Mouse (Mus musculus): ENCODE measurements at regions not wholly inside any gene's neighbourhood (a gene's known extent, or its start where the extent isn't known, plus 50 kb on each side); places are given as distances from the start of the nearest gene placed in this dataset.

GRCm38 (mm10) chr11:45491021-45491967 lies 360.6 kb upstream of the Clint1 start:
- intact Hi-C loops (cut with DNase I): no loop called here
- peak in 1 of 2 experiments; percentile 19 for DNase-seq (ENCODE audit: low spot score in 2 of 2)

DNA sequence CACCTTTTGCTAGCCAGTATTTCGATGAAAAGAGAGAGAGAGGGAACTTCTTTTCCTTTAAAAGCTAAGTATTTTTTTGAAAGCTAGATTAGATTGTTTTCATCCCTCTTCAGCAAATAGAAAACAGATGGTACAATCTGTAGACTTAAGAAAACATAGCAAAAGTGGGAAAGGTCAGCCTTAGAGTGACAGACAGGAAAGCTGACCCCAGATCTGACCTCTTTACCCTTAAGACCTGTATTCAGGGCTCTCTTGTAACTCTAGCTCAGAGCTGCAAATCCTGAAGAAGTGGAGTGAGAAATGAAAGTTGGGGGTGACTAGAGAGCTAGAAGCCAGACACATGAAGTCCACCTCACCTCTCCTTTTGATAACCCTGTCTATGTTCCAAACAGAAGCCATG lies 356.6 kb upstream of the Clint1 start:
- DNase-seq (ENCODE audit: low spot score in 2 of 2): no peak

DNA sequence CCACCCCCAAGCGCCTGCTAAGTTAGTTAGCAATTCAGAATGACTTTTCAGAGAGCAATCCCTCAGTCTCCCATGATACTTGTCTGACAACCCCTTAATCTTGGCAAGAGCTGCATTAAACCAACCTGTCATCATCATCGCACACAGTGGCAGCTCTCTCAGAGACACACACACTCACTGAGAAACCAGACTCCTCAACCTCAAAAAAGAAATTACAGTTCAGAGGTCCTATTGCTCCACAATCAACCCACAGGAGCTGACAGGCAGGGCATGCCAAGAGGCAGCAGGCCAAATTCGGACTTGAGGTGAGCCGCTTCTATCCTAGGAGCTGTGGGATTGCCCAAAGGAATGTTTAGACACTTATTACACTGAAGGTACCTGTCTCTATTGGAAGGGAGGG lies 343.3 kb upstream of the Clint1 start:
- no peak for DNase-seq (ENCODE audit: low spot score in 2 of 2)

More for the DNA sequence above, 356.6 kb upstream of the Clint1 start:
- intact Hi-C loops (cut with DNase I): no loop called here

GRCm38 (mm10) chr11:45509278-45509677 lies 342.6 kb upstream of the Clint1 start:
- intact Hi-C loops (cut with DNase I): no loop called here
- DNase-seq (ENCODE audit: low spot score in 2 of 2): no peak

More for the DNA sequence above, 343.3 kb upstream of the Clint1 start:
- intact Hi-C loops (cut with DNase I): no loop called here

GRCm38 (mm10) chr11:45514415-45515271 lies 337.2 kb upstream of the Clint1 start:
- DNase-seq (ENCODE audit: low spot score in 2 of 2): no peak
- intact Hi-C loops (cut with DNase I): no loop called here

- intact Hi-C loops (cut with DNase I): no loop called here
Measured at GRCm38 (mm10) chr11:45524720-45525119, 327.1 kb upstream of the Clint1 start.

DNA sequence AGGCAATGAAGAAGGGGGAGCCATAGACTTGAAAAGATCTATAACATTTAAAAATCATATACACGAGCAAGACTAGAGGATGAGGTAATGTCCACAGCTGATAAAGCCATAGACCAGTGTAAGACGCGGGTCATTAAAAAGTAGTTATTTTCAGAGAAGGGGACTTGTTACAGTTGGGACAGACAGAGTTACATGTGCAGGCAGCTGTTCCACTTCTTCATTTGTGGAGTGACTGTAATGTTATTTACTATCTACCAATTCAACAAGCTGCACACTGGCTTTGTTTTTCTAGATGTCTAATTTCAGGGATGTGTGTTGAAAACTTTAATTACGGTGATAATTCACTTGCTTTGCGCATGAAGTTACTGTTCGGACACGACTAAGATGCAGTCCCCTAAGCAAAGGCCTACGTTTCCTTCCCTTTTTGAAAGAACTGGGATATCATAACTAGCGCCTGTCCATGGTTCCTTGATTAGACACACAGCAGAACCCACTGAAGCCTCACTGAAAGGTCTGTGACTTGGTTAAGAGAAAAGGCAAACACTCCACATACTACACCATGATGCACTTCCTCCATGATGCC lies 320.7 kb upstream of the Clint1 start:
- intact Hi-C loops (cut with DNase I): loop anchor here (10.0 kb wide), 1 partner anchor 696 kb away; no protein-coding TSS in a partner anchor

More at GRCm38 (mm10) chr11:45524720-45525119, 327.1 kb upstream of the Clint1 start:
- DNase-seq (ENCODE audit: low spot score in 2 of 2): no peak

GRCm38 (mm10) chr11:45533402-45534056 lies 318.3 kb upstream of the Clint1 start:
- no peak for DNase-seq (ENCODE audit: low spot score in 2 of 2)
- intact Hi-C loops (cut with DNase I): loop anchor here (10.0 kb wide), 1 partner anchor 699 kb away; no protein-coding TSS in a partner anchor

More for the DNA sequence above, 320.7 kb upstream of the Clint1 start:
- DNase-seq (ENCODE audit: low spot score in 2 of 2): no peak

GRCm38 (mm10) chr11:45535501-45536025 lies 316.3 kb upstream of the Clint1 start:
- intact Hi-C loops (cut with DNase I): loop anchor here (5.0 to 10.0 kb wide), 2 partner anchors 528 to 701 kb away; no protein-coding TSS in a partner anchor

DNA sequence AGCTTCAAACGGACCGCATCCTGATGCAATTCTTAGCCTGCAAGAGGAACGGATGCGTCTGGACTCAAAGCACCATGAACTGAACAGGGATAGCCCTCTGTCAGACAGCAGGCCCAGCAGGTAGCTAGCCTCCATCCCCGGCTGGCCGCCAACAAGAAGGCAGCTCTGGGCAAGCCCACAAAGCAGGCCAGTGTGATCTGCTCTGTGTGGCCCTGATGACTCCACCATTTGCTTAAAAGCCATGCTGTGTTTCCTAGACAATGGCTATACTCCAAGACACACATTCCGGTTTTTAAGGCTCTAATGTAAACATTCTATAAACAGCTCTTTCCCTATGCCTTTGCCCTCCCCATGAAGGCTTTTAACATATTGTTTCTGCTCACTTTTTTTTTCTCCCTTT lies 313.8 kb upstream of the Clint1 start:
- DNase-seq (ENCODE audit: low spot score in 2 of 2): no peak
- intact Hi-C loops (cut with DNase I): loop anchor here (2.0 to 10.0 kb wide), 3 partner anchors 531 to 925 kb away; no protein-coding TSS in a partner anchor

More at GRCm38 (mm10) chr11:45535501-45536025, 316.3 kb upstream of the Clint1 start:
- no peak for DNase-seq (ENCODE audit: low spot score in 2 of 2)

DNA sequence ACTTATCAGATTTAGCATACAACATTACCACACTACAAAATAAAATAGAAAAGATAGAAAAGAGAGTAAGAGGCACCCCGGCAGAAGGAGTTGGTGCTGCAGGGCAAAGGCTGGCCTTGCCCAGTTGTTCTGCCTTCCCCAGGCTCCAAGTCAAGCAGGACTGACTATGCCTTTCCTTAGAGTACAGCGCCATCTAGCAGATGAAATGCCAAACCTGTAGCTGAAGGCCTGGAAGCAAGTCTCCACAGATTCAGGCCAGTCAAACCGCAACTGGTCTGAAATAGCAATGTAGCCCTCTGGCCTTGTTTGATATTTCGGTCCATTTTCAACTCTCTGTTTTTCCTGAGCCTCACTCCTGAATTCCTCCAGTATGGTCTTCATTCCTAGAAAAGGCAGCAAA lies 312.4 kb upstream of the Clint1 start:
- intact Hi-C loops (cut with DNase I): loop anchor here (2.0 to 10.0 kb wide), 3 partner anchors 532 to 927 kb away; no protein-coding TSS in a partner anchor
- peak; percentile 79 to 89 for DNase-seq (ENCODE audit: low spot score in 2 of 2)

DNA sequence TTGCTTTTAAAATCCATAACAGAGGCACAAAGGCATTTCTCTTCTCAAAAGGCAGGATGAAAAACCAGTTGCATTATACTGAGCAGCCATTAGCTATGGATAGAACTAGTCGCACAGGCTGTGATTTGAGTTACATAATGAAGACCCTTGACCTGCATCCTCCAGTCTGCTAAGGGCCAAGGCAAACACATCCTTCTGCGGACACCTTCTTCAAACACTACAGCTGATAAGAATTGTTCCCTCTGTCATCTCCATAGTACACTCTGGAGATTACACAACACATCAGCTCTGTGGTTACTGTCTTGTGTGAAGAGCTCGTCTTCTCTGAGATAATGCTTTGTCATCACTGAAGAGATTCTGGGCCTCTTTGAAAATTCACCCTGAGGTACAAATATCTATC lies 307.3 kb upstream of the Clint1 start:
- intact Hi-C loops (cut with DNase I): loop anchor here (5.0 to 10.0 kb wide), 2 partner anchors 130 to 338 kb away; no protein-coding TSS in a partner anchor

GRCm38 (mm10) chr11:45545896-45546626 lies 305.8 kb upstream of the Clint1 start:
- intact Hi-C loops (cut with DNase I): loop anchor here (10.0 kb wide), 1 partner anchor 129 kb away; no protein-coding TSS in a partner anchor
- DNase-seq (ENCODE audit: low spot score in 2 of 2): peak in 1 of 2 experiments; percentile 20

More for the DNA sequence above, 307.3 kb upstream of the Clint1 start:
- no peak for DNase-seq (ENCODE audit: low spot score in 2 of 2)

DNA sequence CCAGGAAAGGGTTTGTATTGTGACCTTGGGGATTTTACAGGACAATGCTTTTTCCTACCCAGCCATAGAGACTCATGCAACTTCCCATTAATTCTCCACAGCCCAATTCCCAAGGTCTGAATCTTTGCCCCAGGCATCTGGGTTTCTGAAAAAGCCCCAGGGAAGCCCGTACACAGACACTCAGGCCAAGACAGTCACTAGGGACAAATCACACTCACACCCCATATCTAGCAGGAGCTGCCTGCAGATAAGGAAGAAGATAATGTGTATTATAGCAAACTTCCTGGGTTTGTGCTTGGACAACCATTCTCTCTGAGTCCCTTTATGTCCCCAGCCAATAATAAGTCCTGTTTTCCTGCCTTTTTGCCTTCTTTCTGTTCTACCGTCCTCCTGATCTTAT lies 305.0 kb upstream of the Clint1 start:
- DNase-seq (ENCODE audit: low spot score in 2 of 2): no peak
- intact Hi-C loops (cut with DNase I): loop anchor here (10.0 kb wide), 1 partner anchor 128 kb away; no protein-coding TSS in a partner anchor

- no peak for DNase-seq (ENCODE audit: low spot score in 2 of 2)
Measured at GRCm38 (mm10) chr11:45550376-45550775, 301.5 kb upstream of the Clint1 start.

DNA sequence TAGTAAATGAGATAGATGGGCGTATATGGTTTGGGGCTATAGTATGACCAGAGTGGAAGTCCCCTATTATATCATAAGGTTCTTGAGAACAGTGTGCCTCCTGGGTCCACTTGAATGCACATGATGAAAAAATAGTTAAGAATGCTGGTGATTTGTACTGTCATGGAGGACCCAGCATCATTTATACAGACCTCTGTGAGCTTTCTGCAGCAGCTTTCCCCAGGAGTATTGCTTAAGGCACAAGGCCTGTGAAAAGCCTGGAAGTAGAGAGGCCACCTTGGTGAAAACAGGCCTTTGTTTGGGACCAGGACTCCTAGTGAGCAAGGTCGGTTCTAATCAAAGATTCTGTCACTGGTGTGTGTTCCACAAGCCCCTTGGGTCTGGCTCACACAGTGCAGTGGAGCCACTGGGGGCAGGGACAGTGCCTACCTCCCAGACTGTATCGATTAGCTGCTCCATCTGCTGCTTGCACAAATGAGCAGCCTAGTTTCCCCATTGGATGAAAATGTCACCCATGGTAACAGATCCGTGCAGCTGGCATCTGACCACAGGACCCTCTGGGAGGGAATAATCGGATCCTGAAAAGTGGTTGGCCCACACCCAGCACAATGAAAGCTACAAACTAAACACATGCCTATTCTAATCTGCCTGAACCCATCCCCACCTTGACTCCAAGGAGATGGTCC lies 274.2 kb upstream of the Clint1 start:
- DNase-seq (ENCODE audit: low spot score in 2 of 2): no peak
- intact Hi-C loops (cut with DNase I): no loop called here

More at GRCm38 (mm10) chr11:45550376-45550775, 301.5 kb upstream of the Clint1 start:
- intact Hi-C loops (cut with DNase I): no loop called here

DNA sequence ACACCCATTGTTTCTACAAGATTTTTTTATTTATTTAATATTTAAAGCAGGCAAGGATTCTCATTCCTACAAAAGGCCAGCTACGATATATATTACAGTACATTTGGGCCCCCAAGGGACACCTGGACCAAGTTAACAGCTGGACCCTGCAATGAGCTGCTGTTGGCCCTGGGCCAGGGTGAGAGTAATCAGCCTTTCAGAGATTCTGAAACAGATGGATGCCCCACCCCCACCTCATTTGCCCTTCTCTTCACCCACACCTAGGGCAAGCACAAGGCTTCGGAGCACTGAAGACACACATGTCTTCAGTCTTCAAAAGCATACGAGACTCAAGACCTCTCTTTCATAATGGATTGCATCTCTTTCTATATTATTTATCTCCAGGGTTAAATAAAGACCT lies 259.5 kb upstream of the Clint1 start:
- intact Hi-C loops (cut with DNase I): no loop called here
- DNase-seq (ENCODE audit: low spot score in 2 of 2): no peak

Measured in left cerebral cortex, postnatal 25 days (tissue).